Mouse (Mus musculus) small intestine, adult 2 months (tissue): Measurements from ENCODE around the gene Fcer2a.

Experiments
- CTCF ChIP-seq: fragments of 200-500 bp; IDR thresholded peaks from 2 replicates; pipeline ENCODE4 v1.5.1; 2012; ENCODE audit warnings: low read depth, mild to moderate bottlenecking, control low read depth, inconsistent platforms, low read length, moderate library complexity, mixed read lengths; ENCODE audit not compliant: insufficient replicate concordance, insufficient read length; ENCODE audit errors: extremely low read depth
- POLR2A ChIP-seq: fragments of 200-500 bp; IDR thresholded peaks from 2 replicates; pipeline ENCODE4 v1.6.1; 2012; ENCODE audit warnings: low read depth, mild to moderate bottlenecking, control low read depth, inconsistent platforms, low read length, moderate library complexity

DNA sequence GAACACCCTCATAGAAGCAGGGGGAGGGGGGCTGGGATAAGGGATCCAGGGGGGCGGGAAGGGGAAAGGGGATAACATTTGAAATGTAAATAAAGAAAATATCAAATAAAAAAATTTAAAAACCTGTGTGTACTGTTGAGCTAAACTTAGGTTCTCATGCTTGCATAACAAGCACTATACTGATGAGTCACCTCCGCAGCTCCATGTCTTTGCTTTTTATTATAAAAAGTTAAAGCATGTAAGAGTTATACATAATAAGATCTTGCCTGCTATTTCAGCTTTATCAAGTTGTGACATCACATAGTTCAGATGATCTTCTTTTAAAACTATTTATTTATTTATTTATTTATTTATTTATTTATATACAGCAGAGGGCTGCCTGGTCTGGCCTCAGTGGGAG, 41.6 kb upstream of the Fcer2a start:
- TF ChIP-seq POLR2A (no peak), CTCF (no peak)
